Mouse (Mus musculus): ENCODE data around the gene Slc35a5.
A peak's percentile ranks its signal among the peaks of the same experiment; 100 is the strongest.

DNA sequence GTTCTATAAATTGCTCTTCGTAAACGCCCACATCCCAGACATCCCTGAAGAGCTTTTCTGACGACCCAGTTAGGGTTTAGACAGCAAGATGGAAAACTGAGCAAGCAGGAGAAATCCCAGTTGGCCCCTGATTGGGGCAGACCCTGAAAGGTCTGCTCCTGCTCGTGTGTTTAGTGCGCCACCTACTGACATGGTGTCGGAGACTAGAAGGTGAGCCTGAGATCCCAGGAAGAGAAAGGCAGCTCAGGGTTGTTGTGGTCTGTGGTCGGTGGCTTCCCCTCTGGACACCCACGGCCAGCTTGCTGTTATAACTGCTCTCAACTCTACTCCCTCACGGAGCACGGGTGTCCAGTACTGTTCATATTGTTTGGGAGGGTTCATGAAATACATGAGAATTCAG lies 68.5 kb downstream of the Slc35a5 start:
- TF ChIP-seq MXI1 (IDR thresholded peaks at IDR 0.05; ENCODE audit: low read depth, low read length): no peak
- no peak for TF ChIP-seq POLR2AphosphoS5 (IDR thresholded peaks at IDR 0.05; ENCODE audit: borderline replicate concordance, low read depth, low read length)
- TF ChIP-seq TAL1 (IDR thresholded peaks at IDR 0.05; ENCODE audit: low read length): no peak
- TF ChIP-seq CTCF (IDR thresholded peaks at IDR 0.05 in 2 of 3, conservative IDR thresholded peaks at IDR 0.05 in 1 of 3; ENCODE audit: control insufficient read depth in 1 of 3, insufficient read depth in 1 of 3, low read depth in 2 of 3, low read length in 3 of 3, poor library complexity in 1 of 3, severe bottlenecking in 1 of 3): peak; percentile 79 to 92 (median 91)
- TF ChIP-seq EP300 (IDR thresholded peaks at IDR 0.05; ENCODE audit: low read depth in 1 of 2, low read length in 2 of 2): no peak
- TF ChIP-seq MAFK (IDR thresholded peaks at IDR 0.05; ENCODE audit: borderline replicate concordance, low read depth, low read length): no peak
- TF ChIP-seq POLR2AphosphoS2 (IDR thresholded peaks at IDR 0.05; ENCODE audit: low read length): no peak
- peak; percentile 96 for TF ChIP-seq SMC3 (IDR thresholded peaks at IDR 0.05; ENCODE audit: low read depth, low read length)
- no peak for TF ChIP-seq MAX (IDR thresholded peaks at IDR 0.05; ENCODE audit: low read length)
